13 mouse cellular contexts compared by ENCODE assay signal in the genomic region with DNA sequence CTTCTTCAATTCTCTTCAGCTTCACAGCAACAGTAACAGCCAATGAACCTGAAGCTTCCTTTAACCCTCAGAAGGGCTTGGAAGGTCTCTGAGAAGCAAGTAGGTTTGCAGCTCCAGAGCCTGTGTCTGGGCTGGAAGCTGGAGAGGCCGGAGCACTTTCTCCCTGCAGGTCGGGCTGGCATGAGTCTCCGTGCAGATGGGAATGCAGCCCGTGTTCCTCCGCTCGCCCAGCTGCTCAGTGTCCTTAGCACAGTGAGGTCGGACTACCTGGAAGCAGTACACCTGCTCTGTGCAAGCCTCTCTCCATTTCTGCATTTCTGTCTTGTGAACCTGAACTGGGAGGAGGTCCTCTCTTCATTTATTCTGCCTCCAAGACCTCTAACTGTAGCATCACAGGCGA. TPM values are rescaled to one million over a fixed set of nuclear protein-coding genes. Genes with fewer than 3 reads are reported as not detected.
A peak's percentile ranks its signal among the peaks of the same experiment; 100 is the strongest.
DNase-seq lines count a peak whose midpoint lies in the region; ATAC-seq lines count a peak whose summit lies in the region.
"Had no signal": no experiment of that assay in that cellular context is flagged by ENCODE, and none has a peak within 500 bp of the region (broad histone marks: within the 10 kb centered on the region; RNA-seq: fewer than 3 reads in every experiment).

No protein-coding gene starts in this region.

- DNase-seq in heart, postnatal 14 days: no peak
- no peak for DNase-seq in midbrain, embryonic 10.5 days (ENCODE audit: low spot score)
- DNase-seq in midbrain, embryonic 11.5 days (ENCODE audit: low spot score, missing footprints): no peak
- no peak for DNase-seq in embryonic facial prominence, embryonic 14.5 days (ENCODE audit: low spot score)
- DNase-seq in urinary bladder, postnatal 14 days (ENCODE audit: low spot score): no peak
- DNase-seq: kidney, adult 9 months; right cerebral cortex, postnatal 25 days; thymus, postnatal 14 days had no signal

- 69% methylated on average over 8 of the region's 8 CpGs for WGBS in heart, embryonic 13.5 days
- 82% methylated on average over 8 of the region's 8 CpGs for WGBS in midbrain, embryonic 10.5 days
- 77% methylated on average over 8 of the region's 8 CpGs for WGBS in midbrain, embryonic 11.5 days
- 77% methylated on average over 8 of the region's 8 CpGs for WGBS in embryonic facial prominence, embryonic 14.5 days
- WGBS in stomach, embryonic 14.5 days: 61% methylated on average over 8 of the region's 8 CpGs

- H3K4me2 ChIP-seq in heart, embryonic 13.5 days: peak overlapping the region; percentile 24; the same call in 1 of the 2 replicates
- H3K4me2 ChIP-seq in midbrain, embryonic 11.5 days: no peak overlapping the region
- H3K4me2 ChIP-seq in embryonic facial prominence, embryonic 14.5 days (ENCODE audit: low read depth, low read length): peak overlapping the region; percentile 6; the same call in 1 of the 2 replicates
- peak overlapping the region; percentile 40 for H3K4me2 ChIP-seq in stomach, embryonic 14.5 days (replicated peaks; ENCODE audit: low read depth, low read length)
- H3K4me2 ChIP-seq: embryonic facial prominence, embryonic 13.5 days; liver, embryonic 15.5 days had no signal

- ATAC-seq in heart, embryonic 13.5 days (ENCODE audit: extremely low read depth, insufficient number of reproducible peaks, low FRiP score, low TSS enrichment): no peak
- no peak for ATAC-seq in midbrain, embryonic 11.5 days (ENCODE audit: low FRiP score)
- no peak for ATAC-seq in embryonic facial prominence, embryonic 14.5 days (ENCODE audit: low read depth)
- no peak for ATAC-seq in stomach, embryonic 14.5 days (ENCODE audit: insufficient number of reproducible peaks, insufficient read depth, low FRiP score, low read depth)
- ATAC-seq in megakaryocyte, adult 5-6 weeks (ENCODE audit: poor library complexity, severe bottlenecking): no peak

- H3K27ac ChIP-seq in heart, embryonic 13.5 days (replicated peaks): peak overlapping the region; percentile 66
- peak overlapping the region; percentile 20 for H3K27ac ChIP-seq in midbrain, embryonic 10.5 days (replicated peaks)
- H3K27ac ChIP-seq in midbrain, embryonic 11.5 days (ENCODE audit: low read depth, low read length): no peak overlapping the region
- no peak overlapping the region for H3K27ac ChIP-seq in embryonic facial prominence, embryonic 14.5 days (replicated peaks; ENCODE audit: low read depth, low read length)
- peak overlapping the region; percentile 91 for H3K27ac ChIP-seq in stomach, embryonic 14.5 days (ENCODE audit: low read length)
- H3K27ac ChIP-seq: embryonic facial prominence, embryonic 13.5 days had no signal

- H3K4me3 ChIP-seq in heart, embryonic 13.5 days: no peak overlapping the region
- no peak overlapping the region for H3K4me3 ChIP-seq in midbrain, embryonic 10.5 days
- no peak overlapping the region for H3K4me3 ChIP-seq in midbrain, embryonic 11.5 days (ENCODE audit: low read depth, low read length)
- no peak overlapping the region for H3K4me3 ChIP-seq in embryonic facial prominence, embryonic 14.5 days (ENCODE audit: low read depth, low read length)
- H3K4me3 ChIP-seq in stomach, embryonic 14.5 days (ENCODE audit: low read depth, low read length): peak overlapping the region; percentile 11; the same call in 1 of the 2 replicates
- H3K4me3 ChIP-seq: embryonic facial prominence, embryonic 13.5 days; liver, embryonic 15.5 days had no signal

- peak overlapping the region; percentile 48; the same call in 1 of the 2 replicates for H3K9ac ChIP-seq in heart, embryonic 13.5 days
- H3K9ac ChIP-seq in midbrain, embryonic 11.5 days (ENCODE audit: low read length): no peak overlapping the region
- no peak overlapping the region for H3K9ac ChIP-seq in embryonic facial prominence, embryonic 14.5 days (ENCODE audit: low read depth, low read length)
- no peak overlapping the region for H3K9ac ChIP-seq in stomach, embryonic 14.5 days (replicated peaks; ENCODE audit: low read depth, low read length)
- H3K9ac ChIP-seq: liver, embryonic 15.5 days had no signal

- intact Hi-C loops in heart, postnatal 14 days (cut with DNase I): loop anchor here (2.0 kb wide), 1 partner anchor 30 kb away; no protein-coding TSS in a partner anchor

- peaks cover 24% of the 10 kb centered on the region for H3K36me3 ChIP-seq in heart, embryonic 13.5 days
- H3K36me3 ChIP-seq in midbrain, embryonic 10.5 days: peaks cover 40% of the 10 kb centered on the region
- peaks cover 2% of the 10 kb centered on the region; the same call in 1 of the 2 replicates for H3K36me3 ChIP-seq in midbrain, embryonic 11.5 days (ENCODE audit: control insufficient read depth, insufficient read depth, low read length)
- 0 out of 2 replicates have a peak, but pooled peaks cover 4% of the 10 kb centered on the region for H3K36me3 ChIP-seq in embryonic facial prominence, embryonic 14.5 days (ENCODE audit: control insufficient read depth, insufficient read depth, low read length)
- H3K36me3 ChIP-seq in stomach, embryonic 14.5 days (ENCODE audit: control insufficient read depth, insufficient read depth, low read length): peaks cover 7% of the 10 kb centered on the region; the same call in 1 of the 2 replicates
- H3K36me3 ChIP-seq: embryonic facial prominence, embryonic 13.5 days; liver, embryonic 15.5 days had no signal

- H3K9me3 ChIP-seq in heart, embryonic 13.5 days: no peaks in the 10 kb centered on the region
- H3K9me3 ChIP-seq in midbrain, embryonic 10.5 days (replicated peaks): no peaks in the 10 kb centered on the region
- H3K9me3 ChIP-seq in midbrain, embryonic 11.5 days (ENCODE audit: control insufficient read depth, low read length): no peaks in the 10 kb centered on the region
- no peaks in the 10 kb centered on the region for H3K9me3 ChIP-seq in embryonic facial prominence, embryonic 14.5 days (ENCODE audit: control insufficient read depth, low read length)
- H3K9me3 ChIP-seq in stomach, embryonic 14.5 days (ENCODE audit: control insufficient read depth, low read depth, low read length): no peaks in the 10 kb centered on the region
- H3K9me3 ChIP-seq: embryonic facial prominence, embryonic 13.5 days; liver, embryonic 15.5 days had no signal

- peaks cover 65% of the 10 kb centered on the region for H3K4me1 ChIP-seq in heart, embryonic 13.5 days
- H3K4me1 ChIP-seq in midbrain, embryonic 10.5 days: peaks cover 76% of the 10 kb centered on the region
- H3K4me1 ChIP-seq in midbrain, embryonic 11.5 days (ENCODE audit: control insufficient read depth, insufficient read depth, low read length): peaks cover 17% of the 10 kb centered on the region
- H3K4me1 ChIP-seq in embryonic facial prominence, embryonic 14.5 days (ENCODE audit: control insufficient read depth, insufficient read depth, low read length): peaks cover 42% of the 10 kb centered on the region
- H3K4me1 ChIP-seq in stomach, embryonic 14.5 days (ENCODE audit: control insufficient read depth, insufficient read depth, low read length): peaks cover 60% of the 10 kb centered on the region

- no peaks in the 10 kb centered on the region for H3K27me3 ChIP-seq in heart, embryonic 13.5 days (replicated peaks)
- H3K27me3 ChIP-seq in midbrain, embryonic 10.5 days (ENCODE audit: low read depth, poor library complexity, severe bottlenecking): peaks cover 11% of the 10 kb centered on the region
- no peaks in the 10 kb centered on the region for H3K27me3 ChIP-seq in midbrain, embryonic 11.5 days (ENCODE audit: control insufficient read depth, insufficient read depth, low read length)
- H3K27me3 ChIP-seq in embryonic facial prominence, embryonic 14.5 days (replicated peaks; ENCODE audit: control insufficient read depth, insufficient read depth, low read length): no peaks in the 10 kb centered on the region
- H3K27me3 ChIP-seq in stomach, embryonic 14.5 days (ENCODE audit: control insufficient read depth, insufficient read depth, low read length): no peaks in the 10 kb centered on the region

RNA-seq across cellular contexts. Expression of a gene that starts 53.3 kb away (rescaled TPM):
- polyA plus RNA-seq in heart, embryonic 13.5 days (2015; fragmentation: Nextera tagmentation; extraction: Ambion mirVana): 0.13 and 0.18 TPM in 2 replicates
- total RNA-seq in heart, postnatal 14 days (2021): not detected
- polyA plus RNA-seq in midbrain, embryonic 10.5 days (2016; fragmentation: Nextera tagmentation; extraction: Ambion mirVana): not detected in 2 replicates
- polyA plus RNA-seq in midbrain, embryonic 11.5 days (2014; fragmentation: Nextera tagmentation; extraction: Ambion mirVana): not detected in 2 replicates
- polyA plus RNA-seq in embryonic facial prominence, embryonic 14.5 days (2014; fragmentation: Nextera tagmentation; extraction: Ambion mirVana): not detected in 2 replicates
- 1.5 and 2.8 TPM in 2 replicates for polyA plus RNA-seq in stomach, embryonic 14.5 days (2014; fragmentation: Nextera tagmentation; extraction: Ambion mirVana)
- not detected in 2 replicates for total RNA-seq in megakaryocyte, adult 5-6 weeks (2015)
- total RNA-seq in megakaryocyte, adult 5-6 weeks (2017): not detected in 2 replicates
- polyA plus RNA-seq: embryonic facial prominence, embryonic 13.5 days had no signal

Comparison
In these comparisons a context has a peak if more than half of its experiments do, and no peak if none do; other contexts are left out.
1. H3K27ac ChIP-seq: peak in heart, embryonic 13.5 days (single experiment), midbrain, embryonic 10.5 days (single experiment) and stomach, embryonic 14.5 days (single experiment); none in midbrain, embryonic 11.5 days (single experiment) and embryonic facial prominence, embryonic 14.5 days (single experiment).